Mouse (Mus musculus) cerebellum, adult 11 months (tissue): ENCODE results near the gene Nme2.

Experiments
- DNase-seq: peaks from one replicate; pipeline ENCODE4 v3.0.0; 2022

The Nme2 gene

DNA sequence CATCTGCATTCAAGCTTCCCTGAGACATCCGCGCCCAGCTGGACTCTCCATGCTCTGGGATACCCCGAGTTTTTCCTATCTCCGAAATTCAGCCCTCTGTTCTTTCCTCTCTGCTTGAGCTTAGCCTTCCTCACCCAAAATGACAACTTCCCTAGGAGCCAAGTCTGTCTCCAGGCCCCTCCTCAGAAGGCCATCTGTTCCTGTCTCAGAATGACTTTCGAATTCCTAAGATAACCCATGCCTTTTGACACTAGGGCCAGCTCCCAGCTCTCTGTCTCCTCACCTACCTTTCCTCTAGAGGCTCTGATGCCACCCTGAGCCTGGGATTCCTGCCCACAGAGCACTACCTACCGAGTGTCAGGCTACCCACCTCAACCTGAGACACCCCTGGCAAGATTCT lies at the start of gene Nme2:
Gene Nme2 (minus strand): TSS at position 101 of the 400 bp plus-strand sequence.
- no peak for DNase-seq

DNA sequence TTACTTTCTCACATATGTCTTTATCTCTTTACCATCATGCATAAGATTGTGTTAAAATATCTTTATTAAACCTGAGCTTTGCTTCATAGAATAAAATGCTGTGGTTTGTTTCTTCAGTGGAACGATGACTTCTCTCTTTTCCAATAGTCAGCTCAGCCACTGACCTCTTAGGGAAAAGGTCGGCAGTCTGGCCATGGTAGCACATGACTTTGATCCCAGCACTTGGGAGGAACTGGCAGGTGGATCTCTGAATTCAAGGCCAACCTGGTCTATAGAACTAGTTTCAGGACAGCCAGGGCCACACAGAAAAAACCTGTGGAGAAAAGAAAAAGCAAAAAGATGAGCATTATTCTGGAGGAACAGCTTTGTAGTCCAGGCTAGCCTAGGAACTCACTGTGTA lies 47.3 kb upstream of the Nme2 start:
- no peak for DNase-seq

DNA sequence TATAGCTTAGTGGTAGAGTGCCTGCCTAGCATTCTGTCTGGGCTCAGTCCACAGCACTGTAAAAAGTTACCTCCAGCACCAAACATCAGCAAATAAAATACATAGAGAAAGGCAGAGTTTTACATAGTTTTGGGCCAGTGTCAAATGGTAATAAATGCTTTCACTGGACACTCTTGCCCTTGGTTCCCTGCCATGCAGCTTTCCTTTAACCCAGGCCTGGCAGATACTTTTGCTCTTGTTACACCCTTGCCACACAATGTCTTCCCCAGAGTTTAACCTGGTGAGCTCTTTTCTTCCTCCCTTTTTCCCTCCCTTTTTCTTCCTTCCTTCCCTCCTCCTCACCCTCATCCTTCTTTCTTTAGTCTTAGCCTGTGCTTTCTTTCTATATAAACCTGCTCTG lies 43.2 kb upstream of the Nme2 start:
- no peak for DNase-seq

DNA sequence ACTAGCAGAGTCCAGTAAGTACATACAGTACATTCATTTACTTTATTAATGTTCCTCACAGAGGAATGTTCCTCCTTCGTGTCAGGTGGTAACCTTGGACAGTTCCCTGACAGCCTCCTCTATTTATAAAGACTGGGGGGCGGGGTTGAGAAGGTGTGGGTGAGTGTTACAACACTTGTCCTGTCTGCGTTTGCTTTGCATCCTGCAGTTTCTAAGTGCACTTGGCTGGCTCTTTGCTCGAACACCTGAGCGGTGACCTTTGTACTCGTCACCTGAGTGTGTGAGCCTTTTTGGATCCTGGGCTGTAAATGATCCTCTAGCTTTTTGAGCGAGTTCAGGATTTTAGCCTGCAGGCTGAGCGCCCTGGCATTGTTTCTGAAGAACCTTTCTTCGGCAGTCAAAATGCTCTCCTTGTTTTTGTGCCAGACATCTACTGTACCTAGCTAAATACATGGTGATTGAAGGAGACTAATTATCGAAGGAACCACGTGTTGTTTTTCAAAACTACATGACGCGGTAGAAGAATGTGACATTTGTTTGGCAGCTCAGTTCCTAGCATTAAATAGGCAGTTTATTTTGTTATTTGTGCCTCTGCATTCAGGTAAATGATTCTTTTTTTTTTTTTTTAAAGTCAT lies 41.2 kb upstream of the Nme2 start:
- DNase-seq, result no peak

DNA sequence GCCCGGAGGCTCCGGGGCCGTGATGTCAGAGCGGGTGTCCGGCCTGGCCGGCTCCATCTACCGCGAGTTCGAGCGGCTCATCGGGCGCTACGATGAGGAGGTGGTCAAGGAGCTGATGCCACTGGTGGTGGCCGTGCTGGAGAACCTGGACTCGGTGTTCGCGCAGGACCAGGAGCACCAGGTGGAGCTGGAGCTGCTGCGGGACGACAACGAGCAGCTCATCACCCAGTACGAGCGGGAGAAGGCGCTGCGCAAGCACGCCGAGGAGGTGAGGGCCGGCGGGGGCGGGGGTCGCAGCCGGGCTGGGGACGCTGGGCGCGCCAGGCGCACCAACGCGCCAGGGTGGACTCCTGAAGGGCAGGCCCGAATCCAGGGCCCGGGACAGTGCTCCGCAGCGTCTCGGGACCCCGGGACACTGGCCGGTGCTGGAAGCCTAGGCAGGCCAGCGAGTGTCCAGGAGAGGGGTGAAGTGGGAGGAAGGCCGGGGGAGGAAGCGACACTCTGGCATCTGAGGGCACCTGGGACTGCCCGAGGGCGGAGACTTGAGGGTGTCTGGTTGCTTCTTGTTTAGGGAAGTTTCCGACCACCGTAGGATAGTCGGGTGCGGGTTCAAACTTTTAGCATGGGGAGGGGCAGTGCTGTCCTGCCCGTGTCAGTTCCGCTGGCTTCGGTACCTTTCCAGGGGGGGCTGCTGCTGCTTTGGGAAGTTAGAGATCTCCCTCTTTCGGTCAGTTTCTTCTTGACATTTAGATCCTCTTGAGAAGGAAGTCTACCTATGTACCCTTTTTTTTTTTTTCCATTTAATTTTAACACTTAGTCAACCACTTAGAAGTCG lies 40.5 kb upstream of the Nme2 start:
- DNase-seq, result peak; percentile 66

DNA sequence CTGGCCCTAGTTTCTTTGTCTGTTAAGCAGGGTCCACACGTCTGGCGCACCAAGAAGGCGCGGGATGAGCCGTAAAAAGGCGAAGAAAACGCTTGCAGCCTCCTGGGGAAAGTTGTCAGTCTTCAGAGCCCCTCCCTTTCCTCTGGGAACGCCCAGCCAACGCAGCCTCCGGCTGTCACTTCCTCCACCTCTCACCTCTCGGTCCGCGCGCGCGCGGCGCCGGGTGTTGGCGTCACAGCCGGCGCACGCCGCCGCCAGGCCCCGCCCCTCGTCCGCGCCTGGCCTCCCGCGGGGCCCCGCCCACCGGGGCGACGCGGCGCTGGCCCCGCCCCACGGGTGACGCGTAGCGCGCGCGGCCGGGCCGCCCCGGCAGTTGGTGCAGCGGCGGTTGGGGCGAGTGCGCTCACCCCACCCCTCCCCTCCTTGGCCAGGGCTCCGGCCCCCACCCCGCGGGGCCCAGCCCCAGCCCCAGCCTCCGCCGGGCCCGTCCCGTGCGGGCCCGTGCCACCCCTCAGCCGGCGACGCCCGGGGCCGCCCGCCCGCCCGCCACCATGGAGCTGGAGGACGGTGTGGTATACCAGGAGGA lies 39.8 kb upstream of the Nme2 start, which contains the start of gene Spag9:
Gene Spag9 (plus strand): TSS at position 372 of the 586 bp plus-strand sequence.
- DNase-seq, result peak; percentile 92

DNA sequence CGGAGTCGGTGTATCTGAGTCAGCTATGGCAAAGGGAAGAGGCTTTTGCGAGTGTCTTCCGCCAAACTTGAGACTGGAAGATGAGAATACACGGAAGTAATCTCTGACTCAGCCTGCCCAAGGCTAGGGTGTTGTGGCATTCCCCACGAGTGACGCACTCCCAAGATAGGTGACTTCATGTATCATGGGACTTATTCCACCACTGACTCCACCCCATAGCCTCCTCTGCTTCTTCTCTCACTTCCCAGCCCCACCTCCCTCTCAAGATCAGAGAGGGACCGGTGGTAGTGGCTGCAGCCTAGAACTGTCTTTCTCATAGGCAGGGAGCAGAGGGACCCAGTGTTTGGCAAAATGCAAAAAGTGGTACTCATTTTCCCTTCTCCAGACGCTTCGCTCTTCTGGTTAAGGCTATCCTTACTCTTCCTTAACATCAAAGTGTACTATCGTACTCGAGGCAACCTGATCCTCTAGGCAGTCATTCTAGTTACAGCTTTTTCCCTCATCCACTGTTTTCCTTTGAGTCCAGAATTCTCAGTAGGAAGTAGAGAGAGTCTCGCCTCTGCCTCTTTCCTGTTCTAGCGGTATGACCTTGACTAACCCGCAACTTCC lies 39.2 kb upstream of the Nme2 start:
- peak; percentile 65 for DNase-seq

DNA sequence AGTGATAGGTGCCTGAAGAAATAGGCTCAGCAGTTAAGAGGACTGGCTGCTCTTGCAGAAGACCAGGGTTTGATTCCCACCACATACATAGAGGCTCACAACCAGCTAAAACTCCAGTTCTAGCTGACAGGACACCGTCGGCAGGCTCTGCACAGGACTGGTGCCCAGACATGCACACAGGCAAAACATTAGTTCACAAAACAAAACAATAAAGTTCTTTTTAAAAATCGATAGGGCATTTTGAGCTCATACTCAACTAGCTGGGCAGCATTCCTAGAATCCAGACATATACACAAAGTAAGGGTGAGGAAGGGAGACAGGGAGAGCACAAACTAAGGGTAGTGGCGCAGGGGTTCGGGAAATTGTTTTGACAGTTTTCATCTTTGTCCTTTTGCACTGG lies 38.5 kb upstream of the Nme2 start:
- no peak for DNase-seq

DNA sequence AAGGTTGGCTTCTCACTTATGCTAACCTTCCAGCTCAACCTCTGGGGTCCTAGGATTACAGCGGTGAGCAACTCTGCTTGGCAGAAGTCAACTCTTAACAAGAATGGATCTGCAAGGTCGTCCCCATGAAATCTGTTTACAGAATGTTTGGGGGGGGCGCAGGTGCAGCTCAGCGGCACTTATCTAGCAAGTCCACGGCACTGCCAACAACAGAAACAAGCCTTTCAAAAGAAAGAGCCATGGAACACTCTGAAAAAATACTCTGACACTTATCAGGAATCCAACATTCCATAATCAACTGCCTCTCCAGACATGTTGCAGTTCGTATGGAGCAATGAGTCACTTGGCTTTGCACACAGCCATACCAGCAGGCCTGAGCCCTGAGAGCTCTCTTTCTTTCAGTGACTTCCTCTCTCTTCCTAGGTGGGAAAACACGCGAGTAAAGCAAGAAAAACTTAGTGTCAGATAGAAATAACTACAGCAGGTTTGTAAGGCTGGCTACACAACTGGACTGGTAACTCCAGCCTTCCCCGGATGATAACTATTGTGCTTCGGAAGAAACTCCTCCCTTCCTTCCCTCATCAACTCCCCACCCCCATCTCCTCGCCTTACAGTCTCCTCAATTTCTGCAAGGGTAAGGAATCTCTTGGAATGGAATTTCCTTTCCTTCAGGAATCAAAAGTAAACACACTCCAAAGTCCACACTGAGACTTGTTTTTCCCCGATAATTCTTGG lies 32.4 kb upstream of the Nme2 start:
- DNase-seq, result no peak

DNA sequence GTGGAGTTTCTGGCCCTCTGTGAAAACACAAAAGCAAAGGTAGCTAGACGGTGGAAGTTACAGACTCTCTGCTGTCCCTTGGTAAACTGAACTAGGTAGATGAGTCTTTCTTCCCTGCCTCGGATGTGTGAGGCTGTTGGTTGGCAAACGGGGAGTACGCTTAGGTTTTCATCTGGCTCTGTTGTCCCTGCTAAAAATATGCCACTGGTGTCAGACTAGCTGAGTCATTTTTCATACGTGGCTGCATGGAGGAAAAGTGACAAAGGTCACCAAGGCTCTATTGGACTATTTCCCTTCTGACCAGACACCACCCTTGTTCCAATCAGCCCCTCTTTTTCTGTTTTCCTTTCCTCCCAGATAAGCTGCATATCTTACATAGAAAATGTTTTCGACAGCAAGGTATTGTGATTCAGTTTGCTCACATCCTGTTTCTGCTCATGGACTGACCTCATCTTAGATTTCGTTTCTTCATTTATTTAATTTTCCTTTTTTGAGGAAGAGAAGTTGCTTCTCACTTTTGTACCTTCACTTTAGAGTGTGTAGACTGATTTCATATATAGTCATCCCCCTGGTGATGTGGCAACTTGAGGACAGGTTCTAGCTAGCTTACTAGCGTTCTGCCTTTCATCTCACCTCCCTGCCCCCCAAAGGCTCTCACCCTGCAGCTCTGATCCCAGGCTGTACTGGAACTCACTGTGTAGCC lies 31.7 kb upstream of the Nme2 start:
- DNase-seq, result no peak

DNA sequence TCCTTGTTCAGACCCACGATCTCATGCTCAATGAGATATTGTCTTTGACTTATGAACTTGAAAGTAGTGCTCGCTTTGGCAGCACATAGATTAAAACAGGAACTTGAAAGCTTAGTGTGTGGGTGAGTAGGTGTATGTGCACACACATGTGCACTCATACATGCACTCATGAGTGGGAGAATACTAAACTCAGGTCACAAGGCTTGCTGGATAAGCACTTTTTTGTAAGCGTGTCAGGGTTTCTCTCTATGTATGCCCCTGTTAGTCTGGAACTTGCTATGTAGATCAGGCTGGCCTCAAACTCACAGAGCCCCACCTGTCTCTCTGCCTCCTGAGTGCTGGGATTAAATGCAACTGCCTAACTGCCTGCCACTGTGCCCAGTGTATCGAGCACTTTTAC lies 31.0 kb upstream of the Nme2 start:
- no peak for DNase-seq

DNA sequence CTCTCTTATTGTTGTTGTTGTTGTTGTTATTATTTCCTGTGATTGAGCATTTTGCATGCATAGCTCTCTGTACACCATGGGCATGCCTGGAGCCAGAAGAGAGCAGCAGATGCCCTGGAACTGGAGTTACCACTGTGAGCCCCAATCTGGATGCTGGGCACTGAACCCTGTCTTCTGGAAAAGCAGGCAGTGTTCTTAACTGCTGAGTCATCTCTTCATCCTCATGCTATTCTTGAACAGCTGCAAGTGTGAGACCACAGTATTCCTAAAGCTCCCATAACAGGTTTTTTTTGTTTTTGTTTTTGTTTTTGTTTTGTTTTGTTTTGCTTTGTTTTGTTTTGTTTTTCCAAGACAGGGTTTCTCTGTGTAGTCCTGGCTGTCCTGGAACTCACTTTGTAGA lies 30.2 kb upstream of the Nme2 start:
- DNase-seq, result no peak

DNA sequence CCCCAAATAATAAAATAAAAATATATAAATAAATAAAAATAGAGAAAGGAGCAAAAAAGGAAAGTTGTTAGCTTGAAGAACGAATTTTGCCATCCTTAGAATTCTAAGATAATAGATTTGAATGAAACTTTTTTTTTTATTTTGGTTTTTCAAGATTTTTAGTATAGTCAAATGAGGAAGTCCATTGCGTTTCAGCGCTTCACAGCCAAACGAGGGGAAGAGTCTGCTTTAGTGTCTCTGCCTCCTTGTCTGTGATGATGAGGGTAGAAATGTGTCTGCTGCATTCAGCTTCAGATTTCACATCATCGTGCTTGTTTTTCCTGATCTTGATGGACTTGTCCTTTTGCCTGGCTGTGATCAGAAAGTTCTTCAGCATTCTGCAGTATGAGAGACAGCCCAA lies 29.2 kb upstream of the Nme2 start:
- no peak for DNase-seq

DNA sequence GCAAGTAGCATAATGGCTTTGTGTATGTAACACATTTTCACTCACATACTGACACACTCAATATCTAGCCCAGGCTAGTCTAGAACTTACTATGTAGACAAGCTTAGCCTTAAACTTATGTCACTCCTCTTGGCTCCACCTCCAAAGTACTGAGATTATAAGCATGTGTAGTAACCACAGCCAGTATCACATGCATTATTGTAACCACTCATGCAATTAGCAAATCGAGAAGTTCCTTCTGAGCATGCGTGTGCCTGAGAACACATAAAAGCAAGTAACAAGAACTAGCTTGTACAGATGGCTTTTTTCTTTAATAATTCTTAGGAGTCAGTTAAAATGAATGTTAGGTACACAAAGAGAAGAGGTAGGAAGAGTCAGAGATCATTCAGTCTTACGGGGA lies 28.6 kb upstream of the Nme2 start:
- DNase-seq, result no peak

DNA sequence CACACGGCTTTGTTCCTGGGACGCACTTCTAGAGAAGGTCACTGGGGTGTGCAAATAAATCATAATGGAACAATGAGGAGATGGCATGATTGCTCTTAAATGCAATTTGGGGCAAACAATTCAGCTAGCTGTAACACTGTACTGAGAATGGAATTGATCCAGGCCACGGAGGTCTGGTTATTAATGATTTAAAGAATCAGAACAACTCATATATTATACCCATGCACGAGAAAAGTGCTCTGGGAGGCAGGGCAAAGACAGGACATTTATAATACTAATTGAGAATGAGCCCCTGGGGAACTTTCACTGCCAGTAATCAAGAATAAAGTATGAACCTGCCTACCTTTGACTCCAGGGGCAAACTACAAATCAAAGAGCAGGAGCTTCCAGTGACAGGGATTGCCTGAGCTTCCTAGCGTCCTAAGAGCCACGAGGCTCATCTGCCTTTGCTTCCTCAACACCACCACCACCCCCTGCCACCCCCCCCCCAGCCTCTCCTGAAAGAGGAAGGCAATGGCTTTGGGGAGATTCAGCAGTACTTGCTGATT lies 23.5 kb upstream of the Nme2 start:
- no peak for DNase-seq

DNA sequence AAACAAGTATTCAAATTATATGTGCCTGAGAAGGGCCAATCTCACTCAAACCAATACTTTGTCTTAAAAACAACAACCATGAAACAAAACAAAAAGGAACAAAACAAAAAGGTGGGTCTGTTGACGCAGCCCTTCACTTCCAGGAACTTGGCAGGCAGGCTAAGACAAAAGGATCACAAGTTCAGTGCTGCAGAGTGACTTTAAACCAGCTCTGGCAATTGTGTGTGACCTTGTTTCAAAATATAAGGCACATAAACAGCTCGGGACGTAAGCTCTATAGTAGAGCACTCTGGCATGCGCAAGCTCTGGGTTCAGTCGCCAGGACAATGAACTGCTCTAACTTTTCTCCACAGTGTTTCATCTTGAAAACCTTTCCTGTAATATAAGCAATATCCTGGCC lies 16.9 kb upstream of the Nme2 start:
- no peak for DNase-seq

DNA sequence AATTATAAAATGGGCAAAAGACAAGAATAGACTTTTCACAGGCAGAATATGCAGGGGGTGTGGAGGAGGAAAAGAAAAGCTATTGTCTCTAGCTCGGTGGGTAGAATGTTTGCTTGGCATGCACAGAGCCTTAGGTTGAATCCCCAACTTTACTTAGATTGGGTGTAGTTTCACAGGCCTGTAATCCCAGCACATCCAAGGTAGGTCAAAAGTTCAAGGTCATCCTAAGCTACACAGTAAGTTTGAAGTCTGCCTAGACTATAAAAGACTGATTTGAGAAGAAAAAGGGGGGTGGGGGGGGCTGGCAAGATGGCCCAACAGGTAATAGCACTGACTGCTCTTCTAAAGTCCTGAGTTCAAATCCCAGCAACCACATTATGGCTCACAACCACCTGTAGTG lies 13.7 kb upstream of the Nme2 start:
- no peak for DNase-seq

DNA sequence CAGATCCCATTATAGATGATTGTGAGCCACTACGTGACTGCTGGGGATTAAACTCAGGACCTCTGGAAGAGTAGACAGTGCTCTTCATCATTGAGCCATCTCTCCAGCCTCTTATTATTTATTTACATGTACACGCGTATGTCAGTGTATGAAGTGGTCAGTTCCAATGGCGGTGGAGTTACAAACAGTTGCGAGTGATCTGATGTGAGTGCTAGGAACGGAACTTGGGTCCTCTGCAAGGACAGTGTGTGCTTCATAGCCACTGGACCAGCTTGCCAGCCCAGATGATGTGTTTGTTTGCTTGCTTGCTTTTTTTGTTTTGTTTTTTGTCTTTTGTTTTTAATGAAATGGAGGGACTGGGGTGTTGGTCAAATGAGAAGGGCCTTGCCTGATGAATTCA lies 13.1 kb upstream of the Nme2 start:
- DNase-seq, result no peak

DNA sequence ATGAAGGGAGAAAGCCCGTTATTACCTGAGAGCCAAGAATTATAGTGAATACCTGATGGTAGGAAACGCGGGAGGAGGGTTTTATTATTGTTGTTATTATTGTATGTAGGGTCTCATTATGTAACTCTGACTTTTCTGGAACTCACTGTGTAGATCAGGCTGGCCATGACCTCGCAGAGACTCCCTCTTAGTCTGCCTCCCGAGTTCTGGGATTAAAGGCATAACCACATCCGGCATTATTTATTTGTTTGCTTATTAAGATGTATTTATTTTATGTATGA lies 12.7 kb upstream of the Nme2 start:
- no peak for DNase-seq

DNA sequence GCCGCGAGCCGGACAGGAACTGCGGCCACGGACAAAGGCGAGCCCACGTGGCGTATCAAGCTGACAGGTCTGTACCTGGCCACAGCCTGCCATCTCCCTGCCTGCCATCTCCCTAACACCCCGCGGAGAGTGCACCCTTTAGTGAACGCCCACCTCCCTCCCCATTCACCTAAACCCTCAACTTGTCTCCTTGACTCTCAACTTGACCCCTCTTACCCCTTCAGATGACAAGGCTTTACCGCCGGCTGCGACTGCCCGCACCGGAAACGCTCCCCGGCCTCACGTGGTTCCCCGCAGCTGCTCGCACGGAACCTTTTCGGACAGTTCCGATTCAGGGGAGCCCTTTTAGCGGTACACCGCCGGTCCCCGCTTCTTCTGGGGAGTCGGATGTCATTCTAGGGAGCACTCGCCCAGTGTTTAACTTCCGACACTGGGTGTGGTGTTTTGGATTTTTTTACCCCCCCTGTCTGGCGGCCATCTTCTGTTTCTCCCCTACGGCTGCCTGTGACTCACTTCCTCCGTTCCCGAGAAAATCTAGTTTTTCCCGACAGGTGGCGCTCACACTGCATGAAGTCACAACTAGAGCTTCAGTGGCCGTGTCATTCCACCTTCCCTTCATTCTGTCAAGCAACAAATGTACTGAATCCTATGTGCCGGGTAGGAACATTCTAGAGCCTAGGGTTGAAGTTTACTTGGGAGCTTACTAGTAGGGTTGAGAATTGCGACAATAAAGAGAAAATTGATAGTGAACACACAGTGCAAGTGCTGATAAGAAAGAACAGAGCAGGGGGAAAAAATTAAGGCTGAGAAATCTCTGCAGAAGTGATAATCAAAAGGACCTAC lies 12.2 kb upstream of the Nme2 start, which contains the start of the genes Gm20390 and Nme1:
Gene Gm20390 (minus strand): TSS at position 289 of the 843 bp plus-strand sequence.
Gene Nme1 (minus strand): TSS at position 517 of the 843 bp plus-strand sequence.
- DNase-seq, result peak; percentile 97

DNA sequence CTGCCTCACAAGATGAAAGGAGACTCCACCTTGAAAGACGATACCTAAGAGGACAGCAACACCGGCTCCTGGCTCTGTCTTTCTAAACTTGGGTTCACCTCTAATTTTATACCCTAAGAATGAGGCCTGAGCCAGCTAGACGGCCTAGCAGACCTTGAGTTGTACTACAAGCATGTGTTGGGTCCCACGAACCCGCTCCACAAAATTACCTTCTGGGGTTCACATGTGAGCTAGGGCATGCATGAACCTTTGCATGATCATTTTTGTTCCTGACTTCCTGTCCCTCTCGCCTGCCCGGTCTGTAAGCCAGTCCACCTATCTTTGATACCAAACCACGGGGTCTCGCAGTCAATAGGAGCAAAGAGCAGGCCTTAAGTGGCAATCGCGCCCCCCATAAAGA lies 11.3 kb upstream of the Nme2 start:
- no peak for DNase-seq
